Mouse (Mus musculus) NIH3T3 (cell line): ENCODE results near the gene Elmsan1.
"Not testable (repeated sequence)": the region's sequence is repeated elsewhere in the genome, so short reads cannot be mapped to it uniquely, and the experiment has no call there.

Source experiments
- DNase-seq: peaks from one replicate; pipeline ENCODE4 v3.0.0-alpha.2; 2012; ENCODE audit warnings: low read depth

The Elmsan1 gene

DNA sequence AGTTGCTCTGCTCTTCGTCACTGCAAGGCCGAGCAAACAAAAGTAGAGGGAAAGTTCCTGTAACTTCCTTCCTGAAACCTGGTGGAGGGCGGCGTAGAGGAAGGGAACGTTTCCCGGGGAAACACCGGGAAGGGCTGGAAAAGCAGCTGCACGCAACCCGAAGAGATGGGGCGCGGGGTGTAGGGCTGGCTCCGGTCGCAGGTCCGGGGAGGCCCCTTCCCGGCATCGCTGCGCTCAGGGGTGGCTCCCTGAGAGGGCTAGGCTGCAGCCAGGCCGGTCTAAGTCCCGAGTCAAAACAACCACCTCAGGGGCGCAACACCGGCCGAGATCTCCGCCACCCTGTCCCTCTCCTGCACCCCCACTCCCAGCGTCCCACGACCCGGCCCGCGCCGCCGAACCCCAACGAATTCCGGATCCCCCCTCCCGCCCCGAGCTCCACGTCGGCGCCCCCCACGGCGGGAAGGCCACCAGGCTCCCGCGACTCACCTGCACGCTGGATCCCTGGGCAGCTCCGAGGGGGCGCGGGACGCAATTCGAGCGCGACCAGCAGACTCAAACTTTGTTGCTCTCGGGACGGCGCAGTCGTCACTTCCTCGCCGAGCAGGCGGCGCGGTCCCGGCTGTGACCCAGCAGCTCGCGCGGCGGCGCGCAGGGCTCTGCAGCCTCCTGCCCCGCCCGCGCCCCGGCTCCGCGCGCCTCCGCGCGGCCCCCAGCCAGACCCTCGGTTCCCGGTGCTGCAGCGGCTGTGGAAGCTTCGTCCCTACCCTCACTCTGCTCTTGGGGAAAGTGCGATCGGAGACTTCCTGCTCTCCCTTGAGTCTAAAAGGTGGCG, at the start of gene Elmsan1:
Gene Elmsan1 (minus strand): TSS at position 593 of the 832 bp plus-strand sequence.
- DNase-seq = peak; percentile 87

GRCm38 (mm10) chr12:84267264-84267663, 48.6 kb upstream of the Elmsan1 start:
- DNase-seq = no peak

DNA sequence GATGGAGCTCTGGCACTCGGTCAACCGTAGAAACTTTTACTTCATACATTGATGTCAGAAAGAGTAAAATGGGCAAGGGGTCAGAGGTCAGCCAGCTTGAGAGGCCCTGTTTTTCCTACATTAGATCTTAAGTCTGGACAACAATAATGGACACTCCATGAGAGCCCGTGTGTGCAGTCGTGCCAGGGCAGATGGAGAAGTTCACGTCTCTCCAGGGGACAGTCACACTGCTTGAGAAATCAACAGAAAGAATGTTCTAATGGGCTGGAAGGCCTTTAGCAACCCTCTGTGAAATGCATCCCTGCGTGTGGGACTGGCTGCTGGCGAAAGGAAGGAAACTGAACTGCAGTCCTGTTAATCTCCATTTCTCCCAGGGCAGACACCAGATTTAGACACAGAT, 41.7 kb upstream of the Elmsan1 start:
- no peak for DNase-seq

GRCm38 (mm10) chr12:84254886-84255285, 36.2 kb upstream of the Elmsan1 start:
- no peak for DNase-seq

- no peak for DNase-seq
Observed at GRCm38 (mm10) chr12:84252811-84253210, 34.1 kb upstream of the Elmsan1 start.

- peak; percentile 90 for DNase-seq
Observed at GRCm38 (mm10) chr12:84249217-84249616, 30.5 kb upstream of the Elmsan1 start.

DNA sequence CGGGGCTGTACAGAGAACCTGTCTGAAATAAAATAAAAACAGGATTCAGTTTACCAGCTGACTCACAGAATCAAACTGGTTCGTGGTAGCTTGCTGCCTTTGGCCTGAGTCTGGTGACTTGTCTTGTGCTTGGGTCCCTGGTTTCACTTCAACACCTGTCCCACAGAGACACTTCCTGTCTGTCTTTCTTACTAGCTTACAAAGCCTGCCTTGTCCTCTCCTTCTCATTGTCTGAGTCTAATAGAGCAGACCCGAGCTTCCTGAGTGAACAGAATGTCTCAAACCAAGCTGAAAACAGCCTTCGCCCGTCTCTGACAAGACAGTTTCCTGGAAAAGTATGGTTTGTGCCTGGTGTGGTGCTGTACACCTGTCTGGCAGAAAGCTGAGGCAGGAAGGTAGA, 27.0 kb upstream of the Elmsan1 start:
- DNase-seq = no peak

GRCm38 (mm10) chr12:84243076-84243770, 24.5 kb upstream of the Elmsan1 start:
- no peak for DNase-seq

DNA sequence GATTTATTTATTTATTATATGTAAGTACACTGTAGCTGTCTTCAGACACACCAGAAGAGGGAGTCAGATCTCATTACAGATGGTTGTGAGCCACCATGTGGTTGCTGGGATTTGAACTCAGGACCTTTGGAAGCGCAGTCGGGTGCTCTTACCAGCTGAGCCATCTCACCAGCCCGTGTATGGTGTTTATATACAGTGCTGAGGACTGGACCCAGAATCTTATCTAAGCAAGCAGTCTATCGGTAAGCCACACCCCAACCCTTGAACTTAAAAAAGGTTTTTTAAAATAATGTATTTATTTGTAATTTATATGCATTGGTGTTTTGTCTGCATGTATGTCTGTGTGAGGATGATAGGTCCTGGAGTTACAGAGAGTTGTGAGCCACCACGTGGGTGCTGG, 18.4 kb upstream of the Elmsan1 start:
- DNase-seq = not testable (repeated sequence)

- no peak for DNase-seq
Observed at GRCm38 (mm10) chr12:84235981-84236752, 17.5 kb upstream of the Elmsan1 start.

GRCm38 (mm10) chr12:84235577-84235976, 16.9 kb upstream of the Elmsan1 start:
- no peak for DNase-seq

DNA sequence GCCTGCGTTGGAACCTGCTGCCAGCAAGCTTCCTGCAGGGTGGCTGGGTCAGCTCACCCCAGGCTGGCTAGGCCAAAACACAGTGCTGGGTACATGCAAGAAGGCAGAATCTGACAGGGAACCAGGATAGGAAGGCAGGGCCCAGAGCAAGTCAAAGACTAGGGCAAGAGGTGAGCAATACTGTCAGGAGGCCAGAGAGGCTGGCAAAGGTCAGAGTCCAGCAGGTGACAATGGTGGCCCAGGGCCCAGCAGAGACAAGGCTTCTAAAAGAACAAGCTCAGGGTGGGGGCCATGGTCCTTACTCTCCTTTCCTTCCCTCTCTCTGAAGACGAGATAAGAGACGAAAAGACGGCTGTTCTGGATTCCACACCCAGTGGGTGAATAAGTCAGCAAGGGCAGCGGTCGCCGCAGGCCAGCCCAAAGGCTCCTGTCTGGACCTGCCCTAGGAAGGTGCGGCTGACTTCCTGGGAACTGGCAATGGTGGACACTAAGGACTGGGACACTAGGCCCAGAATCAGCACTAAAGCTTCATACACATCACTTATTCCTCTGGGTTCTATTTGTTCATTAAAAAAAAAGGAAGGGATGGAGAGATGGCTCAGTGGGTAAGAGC, 14.9 kb upstream of the Elmsan1 start:
- no peak for DNase-seq

GRCm38 (mm10) chr12:84226117-84226840, 7.6 kb upstream of the Elmsan1 start:
- DNase-seq = no peak

DNA sequence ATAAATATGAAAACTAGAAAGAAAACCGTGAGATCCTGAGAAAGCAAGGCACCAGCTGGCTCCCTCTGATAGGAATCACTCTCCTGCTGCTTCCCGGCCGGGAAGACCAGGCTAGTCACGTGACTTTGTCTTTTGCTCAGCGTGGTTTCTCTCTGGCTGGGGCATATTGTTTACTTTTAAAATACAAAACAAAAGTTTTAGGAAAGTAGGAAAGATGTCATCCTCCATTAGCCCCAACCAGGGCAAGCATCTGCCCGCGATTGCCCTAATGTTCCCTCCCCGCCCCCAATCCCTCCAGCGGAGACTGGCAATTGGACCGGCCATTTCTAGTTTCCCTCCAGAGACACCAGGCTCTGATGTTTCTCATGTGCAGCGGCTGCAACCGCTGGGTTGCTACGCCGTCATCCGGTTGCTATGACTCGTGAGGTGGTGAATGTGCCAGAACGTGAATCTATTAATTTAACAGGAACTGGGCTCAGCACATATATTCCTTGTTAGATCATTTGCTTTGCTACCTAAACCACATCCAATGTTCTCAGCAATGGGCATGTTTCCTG, 3.8 kb upstream of the Elmsan1 start:
- DNase-seq = peak; percentile 93

DNA sequence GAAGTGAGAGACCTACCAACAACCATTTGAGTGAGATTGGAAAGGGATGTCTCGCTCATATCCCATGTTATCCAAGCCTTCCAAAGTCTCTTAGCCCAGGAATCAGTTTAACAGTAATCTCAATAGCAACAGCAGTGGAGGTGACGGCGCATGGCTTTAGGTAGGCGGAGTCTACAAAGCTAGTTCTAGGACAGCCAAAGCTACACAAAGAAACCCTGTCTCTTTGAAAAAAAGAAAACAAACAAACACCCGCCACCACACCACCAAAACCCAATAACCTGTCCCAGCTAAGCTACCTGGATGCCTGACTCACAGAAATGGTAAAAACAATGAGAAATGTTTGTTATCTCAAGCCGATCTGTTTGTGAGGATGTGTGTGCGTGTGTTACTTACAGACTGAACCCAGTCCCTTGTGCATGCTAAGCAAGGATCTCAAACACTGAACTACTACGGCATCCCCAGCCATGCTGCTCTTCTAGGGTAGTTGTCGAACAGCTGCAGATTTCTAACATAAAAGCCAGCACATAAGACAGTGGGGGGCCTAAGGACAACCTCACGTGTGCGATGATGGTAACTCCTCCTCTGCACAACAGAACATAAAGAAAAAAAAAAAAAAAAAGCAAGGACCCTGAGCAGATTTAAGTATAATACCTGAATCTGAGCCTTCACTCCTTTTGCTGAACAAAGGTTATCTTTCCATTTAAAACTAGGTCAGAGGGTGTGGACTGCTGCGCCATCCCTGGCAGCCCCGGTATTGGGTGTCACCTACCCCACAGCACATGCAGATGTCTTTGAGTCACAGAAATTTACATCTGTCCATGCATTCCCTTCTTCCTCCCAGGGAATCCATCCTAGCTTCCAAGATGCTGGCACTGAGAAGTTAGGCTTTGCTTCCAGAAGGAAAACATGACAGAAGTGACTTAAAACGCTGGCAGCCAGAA, 2.5 kb upstream of the Elmsan1 start:
- no peak for DNase-seq

- DNase-seq = no peak
Observed at GRCm38 (mm10) chr12:84220515-84220914, 1.8 kb upstream of the Elmsan1 start.

DNA sequence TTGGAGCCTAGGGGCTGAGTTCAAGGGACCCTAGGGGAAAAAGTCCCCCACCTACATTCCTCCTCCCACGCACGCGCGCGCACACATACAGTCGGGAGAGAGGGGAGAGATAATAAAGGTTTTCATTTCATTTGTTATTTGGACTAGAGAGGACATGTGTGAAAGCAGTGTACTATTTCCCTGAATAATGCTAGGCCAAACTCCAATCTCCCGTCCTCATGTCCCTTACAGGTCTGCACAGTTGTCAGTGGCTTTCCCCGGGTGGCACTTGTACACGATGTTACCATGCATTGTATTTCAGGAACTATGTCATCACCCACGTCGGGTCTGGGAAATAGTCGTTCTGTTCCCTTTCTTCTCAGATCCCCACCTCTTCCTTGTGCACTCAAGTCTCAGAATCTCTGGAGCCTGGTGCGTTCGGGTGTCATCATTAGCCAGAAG, 460 bp upstream of the Elmsan1 start:
- no peak for DNase-seq

DNA sequence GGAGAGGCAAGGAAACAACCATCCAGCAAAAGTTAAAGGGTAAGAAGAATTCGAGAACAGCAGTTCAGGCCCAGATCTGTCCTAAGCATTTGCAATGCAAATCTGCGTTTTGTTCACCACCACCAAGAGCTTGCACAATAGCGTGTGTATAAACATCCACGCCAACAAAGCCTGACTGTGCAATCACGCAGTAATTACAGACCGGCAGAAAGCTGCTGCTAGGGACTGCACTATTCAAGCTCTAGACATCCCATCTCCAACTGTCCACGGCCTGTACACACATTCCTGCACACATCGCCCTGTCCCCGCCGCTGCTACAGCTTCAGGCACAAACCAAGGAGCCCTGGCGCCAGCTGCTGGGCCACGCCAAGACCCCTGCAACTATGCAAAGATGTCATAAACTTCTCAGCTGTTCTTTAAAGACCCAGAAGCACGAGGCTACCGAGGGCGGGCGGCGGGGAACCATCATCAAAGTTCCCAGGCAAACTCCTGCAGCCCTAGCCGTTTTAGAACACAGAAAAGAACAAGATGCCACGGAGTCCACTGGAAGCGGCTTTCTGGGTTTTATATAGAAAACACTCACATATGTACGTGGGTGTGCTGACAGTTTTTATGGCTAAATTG, 1.1 kb downstream of the Elmsan1 start:
- DNase-seq = peak; percentile 81

- DNase-seq = no peak
Observed at GRCm38 (mm10) chr12:84217111-84217507, 1.6 kb downstream of the Elmsan1 start.
